Comparison of ENCODE assay signal across 9 mouse cellular contexts in genomic region chr3:103401342-103402098, GRCm38 (mm10).
DNase-seq lines count a peak whose midpoint lies in the region; ATAC-seq and TF ChIP-seq lines count a peak whose summit lies in the region.
"Had no signal": no experiment of that assay in that cellular context is flagged by ENCODE, and none has a peak within 500 bp of the region (broad histone marks: within the 10 kb centered on the region; RNA-seq: fewer than 3 reads in every experiment).

No protein-coding gene starts in this region.

- intact Hi-C loops in gastrocnemius, adult 2 months (cut with DNase I): no loop called here

- no peaks in the 10 kb centered on the region for H3K9me3 ChIP-seq in midbrain, embryonic 13.5 days
- H3K9me3 ChIP-seq: liver, embryonic 13.5 days; stomach, embryonic 15.5 days had no signal

- peaks cover 26% of the 10 kb centered on the region for H3K4me1 ChIP-seq in midbrain, embryonic 13.5 days (replicated peaks)
- H3K4me1 ChIP-seq: liver, embryonic 13.5 days had no signal

- H3K27me3 ChIP-seq in midbrain, embryonic 13.5 days: no peaks in the 10 kb centered on the region
- H3K27me3 ChIP-seq: liver, embryonic 13.5 days; stomach, embryonic 15.5 days had no signal

- no peak for TF ChIP-seq CTCF in layer of hippocampus, adult 2 months (conservative IDR thresholded peaks at IDR 0.05)
- no peak for TF ChIP-seq CTCF in gastrocnemius, adult 2 months (IDR thresholded peaks at IDR 0.05)

- DNase-seq in frontal cortex, adult 2 months (ENCODE audit: extremely low spot score in 1 of 2, low spot score in 1 of 2): peak; percentile 76 to 80
- DNase-seq in layer of hippocampus, adult 2 months (ENCODE audit: low spot score in 2 of 2): peak; percentile 71 to 86
- peak; percentile 44 for DNase-seq in thymus, postnatal 0 days (ENCODE audit: low spot score)
- no peak for DNase-seq in gastrocnemius, adult 2 months
- DNase-seq in adrenal gland, postnatal 10 days: no peak
- DNase-seq: liver, embryonic 13.5 days had no signal

- H3K4me3 ChIP-seq in layer of hippocampus, adult 2 months: no peak overlapping the region
- H3K4me3 ChIP-seq in midbrain, embryonic 13.5 days (replicated peaks): no peak overlapping the region
- H3K4me3 ChIP-seq in gastrocnemius, adult 2 months: no peak overlapping the region
- H3K4me3 ChIP-seq: liver, embryonic 13.5 days; stomach, embryonic 15.5 days had no signal

- peak overlapping the region; percentile 85 for H3K27ac ChIP-seq in layer of hippocampus, adult 2 months
- H3K27ac ChIP-seq in midbrain, embryonic 13.5 days: peak overlapping the region; percentile 76
- no peak overlapping the region for H3K27ac ChIP-seq in gastrocnemius, adult 2 months
- H3K27ac ChIP-seq: liver, embryonic 13.5 days; stomach, embryonic 15.5 days had no signal

- peak; percentile 82 for ATAC-seq in midbrain, embryonic 13.5 days
- ATAC-seq in megakaryocyte-erythroid progenitor cell, adult 5-6 weeks (replicated peaks; ENCODE audit: low FRiP score, low TSS enrichment, poor library complexity, severe bottlenecking): no peak

- 37% methylated on average over 17 of the region's 17 CpGs for WGBS in midbrain, embryonic 13.5 days

- H3K36me3 ChIP-seq in midbrain, embryonic 13.5 days: no peaks in the 10 kb centered on the region
- H3K36me3 ChIP-seq: liver, embryonic 13.5 days; stomach, embryonic 15.5 days had no signal

- peak overlapping the region; percentile 11 for H3K4me2 ChIP-seq in midbrain, embryonic 13.5 days (replicated peaks)
- H3K4me2 ChIP-seq: liver, embryonic 13.5 days; stomach, embryonic 15.5 days had no signal

- H3K9ac ChIP-seq in midbrain, embryonic 13.5 days (replicated peaks): no peak overlapping the region; the same call in 1 of the 2 replicates
- H3K9ac ChIP-seq: liver, embryonic 13.5 days; stomach, embryonic 15.5 days had no signal

Comparison
In these comparisons a context has a peak if more than half of its experiments do, and no peak if none do; other contexts are left out.
1. DNase-seq: peak in frontal cortex, adult 2 months (2 of 2), layer of hippocampus, adult 2 months (2 of 2) and thymus, postnatal 0 days (single experiment); none in gastrocnemius, adult 2 months (single experiment) and adrenal gland, postnatal 10 days (single experiment).